Mouse (Mus musculus) heart, postnatal 4 days (tissue): ENCODE data around the gene Cpa1. TPM values are rescaled to one million over a fixed set of nuclear protein-coding genes. Genes with fewer than 3 reads are reported as not detected.

Experiments used
- DNase-seq: peaks from one replicate; pipeline ENCODE4 v3.0.0; 2021
- total RNA-seq, 2 experiments: library from RNA; stranded (reverse); gene quantifications; 2 replicates each; pipeline ENCODE4 v1.2.3; 2021

Cpa1 gene
- 1 to 10 TPM; 3.4 to 3.7 TPM for total RNA-seq

GRCm38 (mm10) chr6:30638674-30639268 is at the start of gene Cpa1:
Gene Cpa1 (plus strand): TSS chr6:30639218.
- no peak for DNase-seq

GRCm38 (mm10) chr6:30589819-30590218 is 49.2 kb upstream of the Cpa1 start:
- DNase-seq, result no peak

GRCm38 (mm10) chr6:30591851-30592404 is 47.1 kb upstream of the Cpa1 start:
- no peak for DNase-seq

GRCm38 (mm10) chr6:30592417-30592974 is 46.5 kb upstream of the Cpa1 start:
- DNase-seq, result no peak

- no peak for DNase-seq
These were observed 44.7 kb upstream of the Cpa1 start for GRCm38 (mm10) chr6:30594364-30594763.

GRCm38 (mm10) chr6:30596230-30596898 is 42.7 kb upstream of the Cpa1 start:
- no peak for DNase-seq

GRCm38 (mm10) chr6:30600033-30600432 is 39.0 kb upstream of the Cpa1 start:
- DNase-seq, result no peak

- DNase-seq, result no peak
These were observed 38.0 kb upstream of the Cpa1 start for GRCm38 (mm10) chr6:30600995-30601394.

GRCm38 (mm10) chr6:30604342-30604867 is 34.6 kb upstream of the Cpa1 start:
- no peak for DNase-seq

GRCm38 (mm10) chr6:30605111-30605510 is 33.9 kb upstream of the Cpa1 start:
- DNase-seq, result no peak

- no peak for DNase-seq
These were observed 33.3 kb upstream of the Cpa1 start for GRCm38 (mm10) chr6:30605672-30606071.

GRCm38 (mm10) chr6:30610710-30611109 is 28.3 kb upstream of the Cpa1 start, which contains the start of gene Cpa5:
Gene Cpa5 (plus strand): TSS chr6:30611010.
- no peak for DNase-seq

GRCm38 (mm10) chr6:30611212-30611611 is 27.8 kb upstream of the Cpa1 start:
- no peak for DNase-seq

GRCm38 (mm10) chr6:30614251-30614650 is 24.8 kb upstream of the Cpa1 start:
- no peak for DNase-seq

- no peak for DNase-seq
These were observed 23.3 kb upstream of the Cpa1 start for GRCm38 (mm10) chr6:30615741-30616140.

GRCm38 (mm10) chr6:30616491-30616941 is 22.5 kb upstream of the Cpa1 start:
- DNase-seq, result no peak

- no peak for DNase-seq
These were observed 21.7 kb upstream of the Cpa1 start for GRCm38 (mm10) chr6:30617020-30617958.

- no peak for DNase-seq
These were observed 20.9 kb upstream of the Cpa1 start for GRCm38 (mm10) chr6:30617959-30618590.

- no peak for DNase-seq
These were observed 20.3 kb upstream of the Cpa1 start for GRCm38 (mm10) chr6:30618735-30619134.

- no peak for DNase-seq
These were observed 19.4 kb upstream of the Cpa1 start for GRCm38 (mm10) chr6:30619606-30620005.

GRCm38 (mm10) chr6:30620591-30620990 is 18.4 kb upstream of the Cpa1 start:
- no peak for DNase-seq

- DNase-seq, result no peak
These were observed 18.0 kb upstream of the Cpa1 start for GRCm38 (mm10) chr6:30620994-30621393.
